Mouse (Mus musculus): Measurements from ENCODE around the gene Nrap. TPM values are rescaled to one million over a fixed set of nuclear protein-coding genes. Genes with fewer than 3 reads are reported as not detected.
A peak's percentile ranks its signal among the peaks of the same experiment; 100 is the strongest.

The Nrap gene
- total RNA-seq, 2 experiments from 2014 or later, result not detected

GRCm38 (mm10) chr19:56397663-56398527, 8.1 kb upstream of the Nrap start:
- ATAC-seq (replicated peaks; ENCODE audit: low FRiP score, poor library complexity, severe bottlenecking), result peak; percentile 8; the same call in 1 of the 2 replicates

- ATAC-seq (replicated peaks; ENCODE audit: low FRiP score, poor library complexity, severe bottlenecking), result peak; percentile 73
Observed at GRCm38 (mm10) chr19:56396669-56397621, 7.1 kb upstream of the Nrap start, which contains the start of gene Casp7. Casp7 (plus strand) TSS chr19:56397129.

GRCm38 (mm10) chr19:56396227-56396626, 6.4 kb upstream of the Nrap start:
- no peak for ATAC-seq (replicated peaks; ENCODE audit: low FRiP score, poor library complexity, severe bottlenecking)

- no peak for ATAC-seq (replicated peaks; ENCODE audit: low FRiP score, poor library complexity, severe bottlenecking)
Observed at GRCm38 (mm10) chr19:56395183-56395935, 5.5 kb upstream of the Nrap start.

GRCm38 (mm10) chr19:56393311-56393866, 3.6 kb upstream of the Nrap start:
- ATAC-seq (replicated peaks; ENCODE audit: low FRiP score, poor library complexity, severe bottlenecking), result no peak

- ATAC-seq (replicated peaks; ENCODE audit: low FRiP score, poor library complexity, severe bottlenecking), result peak; percentile 93
Observed at GRCm38 (mm10) chr19:56391307-56392046, 1.6 kb upstream of the Nrap start.

- ATAC-seq (replicated peaks; ENCODE audit: low FRiP score, poor library complexity, severe bottlenecking), result no peak
Observed at GRCm38 (mm10) chr19:56389176-56389575, 661 bp downstream of the Nrap start.

GRCm38 (mm10) chr19:56387726-56388302, 2.0 kb downstream of the Nrap start:
- ATAC-seq (replicated peaks; ENCODE audit: low FRiP score, poor library complexity, severe bottlenecking), result no peak

GRCm38 (mm10) chr19:56386095-56386494, 3.7 kb downstream of the Nrap start:
- ATAC-seq (replicated peaks; ENCODE audit: low FRiP score, poor library complexity, severe bottlenecking), result no peak

- ATAC-seq (replicated peaks; ENCODE audit: low FRiP score, poor library complexity, severe bottlenecking), result no peak
Observed at GRCm38 (mm10) chr19:56385546-56385945, 4.3 kb downstream of the Nrap start.

- ATAC-seq (replicated peaks; ENCODE audit: low FRiP score, poor library complexity, severe bottlenecking), result no peak
Observed at GRCm38 (mm10) chr19:56381407-56381806, 8.4 kb downstream of the Nrap start.

GRCm38 (mm10) chr19:56380341-56380740, 9.5 kb downstream of the Nrap start:
- ATAC-seq (replicated peaks; ENCODE audit: low FRiP score, poor library complexity, severe bottlenecking), result peak; percentile 32; the same call in 1 of the 2 replicates

GRCm38 (mm10) chr19:56378554-56379172, 11.2 kb downstream of the Nrap start:
- no peak for ATAC-seq (replicated peaks; ENCODE audit: low FRiP score, poor library complexity, severe bottlenecking)

- no peak for ATAC-seq (replicated peaks; ENCODE audit: low FRiP score, poor library complexity, severe bottlenecking)
Observed at GRCm38 (mm10) chr19:56378007-56378406, 11.8 kb downstream of the Nrap start.

- ATAC-seq (replicated peaks; ENCODE audit: low FRiP score, poor library complexity, severe bottlenecking), result no peak
Observed at GRCm38 (mm10) chr19:56374011-56374410, 15.8 kb downstream of the Nrap start.

- no peak for ATAC-seq (replicated peaks; ENCODE audit: low FRiP score, poor library complexity, severe bottlenecking)
Observed at GRCm38 (mm10) chr19:56373246-56373645, 16.6 kb downstream of the Nrap start.

- ATAC-seq (replicated peaks; ENCODE audit: low FRiP score, poor library complexity, severe bottlenecking), result no peak
Observed at GRCm38 (mm10) chr19:56372226-56372625, 17.6 kb downstream of the Nrap start.

Measured in erythroid progenitor cell, adult 5-6 weeks (primary cell).